Mouse (Mus musculus): ENCODE measurements at regions not wholly inside any gene's neighbourhood (a gene's known extent, or its start where the extent isn't known, plus 50 kb on each side); places are given as distances from the start of the nearest gene placed in this dataset.

- DNase-seq (ENCODE audit: extremely low spot score) = peak; percentile 49
These were observed 350.7 kb upstream of the Rasa1 start for GRCm38 (mm10) chr13:85639376-85640229.

GRCm38 (mm10) chr13:85629506-85630175 is 340.7 kb upstream of the Rasa1 start:
- DNase-seq (ENCODE audit: extremely low spot score) = no peak
